Mouse (Mus musculus) hindbrain, embryonic 11.5 days (tissue): ENCODE results near the gene 2300003K06Rik. TPM values are rescaled to one million over a fixed set of nuclear protein-coding genes. Genes with fewer than 3 reads are reported as not detected.
"Not testable (repeated sequence)": the region's sequence is repeated elsewhere in the genome, so short reads cannot be mapped to it uniquely, and the experiment has no call there.

ENCODE experiments used
- ATAC-seq: fragments of 200-750 bp; cut with Nextera tagmentation; 2 replicates; pipeline ENCODE4 v1.8.0; 2017; ENCODE audit warnings: mild to moderate bottlenecking, moderate TSS enrichment, moderate library complexity; ENCODE audit not compliant: low FRiP score
- DNase-seq: peaks from one replicate; pipeline ENCODE4 v3.0.0-alpha.2; 2015; ENCODE audit warnings: low spot score
- H3K27ac ChIP-seq: fragments of 300-500 bp; sonication (generic); 2 replicates; pipeline ENCODE4 v1.5.1; 2014; ENCODE audit warnings: mild to moderate bottlenecking, low read depth, low read length
- H3K27me3 ChIP-seq: fragments of 300-500 bp; sonication (generic); 2 replicates; pipeline ENCODE4 v1.6.1; 2014; ENCODE audit warnings: mild to moderate bottlenecking, low read length, moderate library complexity, mixed read lengths; ENCODE audit not compliant: control insufficient read depth, insufficient read depth
- H3K36me3 ChIP-seq: fragments of 300-500 bp; sonication (generic); 2 replicates; pipeline ENCODE4 v1.6.1; 2014; ENCODE audit warnings: mild to moderate bottlenecking, low read length, moderate library complexity, mixed read lengths; ENCODE audit not compliant: control insufficient read depth, insufficient read depth
- H3K4me1 ChIP-seq: fragments of 300-500 bp; sonication (generic); replicated peaks from 2 replicates; pipeline ENCODE4 v1.6.1; 2014; ENCODE audit warnings: low read length, mixed read lengths; ENCODE audit not compliant: control insufficient read depth, insufficient read depth
- H3K4me2 ChIP-seq: fragments of 300-500 bp; sonication (generic); replicated peaks from 2 replicates; pipeline ENCODE4 v1.6.1; 2014; ENCODE audit warnings: mild to moderate bottlenecking, low read depth, low read length
- H3K4me3 ChIP-seq: fragments of 300-500 bp; sonication (generic); 2 replicates; pipeline ENCODE4 v1.5.1; 2014; ENCODE audit warnings: low read depth, low read length
- H3K9ac ChIP-seq: fragments of 300-500 bp; sonication (generic); 2 replicates; pipeline ENCODE4 v1.6.1; 2014; ENCODE audit warnings: low read depth, low read length
- H3K9me3 ChIP-seq: fragments of 300-500 bp; sonication (generic); 2 replicates; pipeline ENCODE4 v1.6.1; 2016; ENCODE audit warnings: low read length; ENCODE audit not compliant: control insufficient read depth
- WGBS: fragments of 180-500 bp; shearing (Covaris S2); extraction: QIAGEN DNeasy Blood & Tissue Kit; methylation state at CpG from one replicate; pipeline ENCODE4 v1.1.7; 2014; 5-methylcytosine and 5-hydroxymethylcytosine counted together
- polyA plus RNA-seq: library from polyadenylated mRNA; unstranded; fragments of >200 nt; fragmentation: Nextera tagmentation; extraction: Ambion mirVana; gene quantifications from 2 replicates; pipeline ENCODE4 v1.2.1, GENCODE M21; 2014

2300003K06Rik gene
- polyA plus RNA-seq = not detected in 2 replicates

- Histone ChIP-seq H3K9ac (no peak within 1 kb of the TSS), H3K27me3 (no peaks in the 10 kb centered on the region), H3K4me3 (no peak within 1 kb of the TSS), H3K27ac (no peak within 1 kb of the TSS), H3K4me1 (no peaks in the 10 kb centered on the region), H3K4me2 (no peak within 1 kb of the TSS), H3K36me3 (no peaks in the 10 kb centered on the region), H3K9me3 (no peaks in the 10 kb centered on the region)
- WGBS = 85% methylated on average over 1 of the region's 1 CpGs
- no peak for DNase-seq
- no peak for ATAC-seq
Measured at GRCm38 (mm10) chr11:99837966-99838365, at the start of gene 2300003K06Rik. Gene 2300003K06Rik (minus strand): TSS chr11:99838066.

- H3K27me3 ChIP-seq, DNase-seq, H3K4me2 ChIP-seq, H3K4me3 ChIP-seq, H3K27ac ChIP-seq, H3K36me3 ChIP-seq, ATAC-seq, H3K9ac ChIP-seq, H3K9me3 ChIP-seq, H3K4me1 ChIP-seq: not testable (repeated sequence)
- 60% methylated on average over 1 of the region's 1 CpGs for whole genome bisulfite sequencing
Measured at GRCm38 (mm10) chr11:99878887-99879286, 41.0 kb upstream of the 2300003K06Rik start, which contains the start of gene Gm11567. Gene Gm11567 (plus strand): TSS chr11:99879187.

- H3K9me3 ChIP-seq, ATAC-seq, H3K4me3 ChIP-seq, H3K4me1 ChIP-seq, H3K27ac ChIP-seq, H3K9ac ChIP-seq, H3K27me3 ChIP-seq, H3K4me2 ChIP-seq, DNase-seq, H3K36me3 ChIP-seq: not testable (repeated sequence)
- 78% methylated on average over 1 of the region's 1 CpGs for WGBS
Measured at GRCm38 (mm10) chr11:99873089-99873488, 35.2 kb upstream of the 2300003K06Rik start, which contains the start of gene Krtap9-1. Gene Krtap9-1 (plus strand): TSS chr11:99873389.

GRCm38 (mm10) chr11:99864176-99864575, 26.3 kb upstream of the 2300003K06Rik start, which contains the start of gene Gm11559:
Gene Gm11559 (plus strand): TSS chr11:99864476.
- not testable (repeated sequence) for H3K4me1 ChIP-seq, H3K4me2 ChIP-seq, H3K36me3 ChIP-seq, H3K9me3 ChIP-seq, H3K27me3 ChIP-seq, DNase-seq, ATAC-seq, H3K9ac ChIP-seq, H3K4me3 ChIP-seq, H3K27ac ChIP-seq
- 87% methylated on average over 1 of the region's 1 CpGs for WGBS

- 85% methylated on average over 2 of the region's 2 CpGs for WGBS
- H3K4me3 ChIP-seq = no peak overlapping the region
- H3K27ac ChIP-seq = no peak overlapping the region
- H3K9me3 ChIP-seq = no peaks in the 10 kb centered on the region
- DNase-seq = no peak
- ATAC-seq = no peak
- no peaks in the 10 kb centered on the region for H3K4me1 ChIP-seq
- no peaks in the 10 kb centered on the region for H3K27me3 ChIP-seq
- no peak overlapping the region for H3K4me2 ChIP-seq
- H3K9ac ChIP-seq = no peak overlapping the region
- no peaks in the 10 kb centered on the region for H3K36me3 ChIP-seq
Measured at GRCm38 (mm10) chr11:99858761-99859160, 20.9 kb upstream of the 2300003K06Rik start.

GRCm38 (mm10) chr11:99857617-99858016, 19.8 kb upstream of the 2300003K06Rik start, which contains the start of gene Gm11568:
Gene Gm11568 (plus strand): TSS chr11:99857917.
- H3K4me2 ChIP-seq = no peak within 1 kb of the TSS
- H3K9me3 ChIP-seq = no peaks in the 10 kb centered on the region
- H3K27ac ChIP-seq = no peak within 1 kb of the TSS
- H3K27me3 ChIP-seq = no peaks in the 10 kb centered on the region
- 80% methylated on average over 2 of the region's 2 CpGs for WGBS
- no peaks in the 10 kb centered on the region for H3K4me1 ChIP-seq
- ATAC-seq = no peak
- H3K36me3 ChIP-seq = no peaks in the 10 kb centered on the region
- no peak for DNase-seq
- no peak within 1 kb of the TSS for H3K4me3 ChIP-seq
- no peak within 1 kb of the TSS for H3K9ac ChIP-seq

- Histone ChIP-seq H3K36me3 (no peaks in the 10 kb centered on the region), H3K4me2 (no peak overlapping the region), H3K27me3 (no peaks in the 10 kb centered on the region), H3K9me3 (no peaks in the 10 kb centered on the region), H3K4me1 (no peaks in the 10 kb centered on the region), H3K9ac (no peak overlapping the region), H3K4me3 (no peak overlapping the region), H3K27ac (no peak overlapping the region)
- no peak for ATAC-seq
- WGBS = 63% methylated on average over 3 of the region's 3 CpGs
- peak; percentile 25 for DNase-seq
Measured at GRCm38 (mm10) chr11:99854121-99854520, 16.3 kb upstream of the 2300003K06Rik start.

GRCm38 (mm10) chr11:99851508-99851907, 13.6 kb upstream of the 2300003K06Rik start, which contains the start of gene Krtap4-16:
Gene Krtap4-16 (minus strand): TSS chr11:99851608.
- Histone ChIP-seq H3K27me3 (no peaks in the 10 kb centered on the region), H3K4me3 (no peak within 1 kb of the TSS), H3K4me1 (no peaks in the 10 kb centered on the region), H3K27ac (no peak within 1 kb of the TSS), H3K9me3 (no peaks in the 10 kb centered on the region), H3K36me3 (no peaks in the 10 kb centered on the region), H3K4me2 (no peak within 1 kb of the TSS), H3K9ac (no peak within 1 kb of the TSS)
- DNase-seq (no peak), ATAC-seq (no peak)

GRCm38 (mm10) chr11:99846746-99847145, 8.9 kb upstream of the 2300003K06Rik start:
- H3K27ac ChIP-seq = no peak overlapping the region
- no peak overlapping the region for H3K4me2 ChIP-seq
- H3K9me3 ChIP-seq = no peaks in the 10 kb centered on the region
- no peaks in the 10 kb centered on the region for H3K4me1 ChIP-seq
- no peak for DNase-seq
- no peak overlapping the region for H3K4me3 ChIP-seq
- H3K27me3 ChIP-seq = no peaks in the 10 kb centered on the region
- ATAC-seq = no peak
- 86% methylated on average over 2 of the region's 2 CpGs for WGBS
- H3K36me3 ChIP-seq = no peaks in the 10 kb centered on the region
- no peak overlapping the region for H3K9ac ChIP-seq
